Mouse (Mus musculus) MEL (cell line): ENCODE measurements around the gene Nans. TPM values are rescaled to one million over a fixed set of nuclear protein-coding genes. Genes with fewer than 3 reads are reported as not detected.

Experiments
- DNase-seq: peaks from one replicate; pipeline ENCODE4 v3.0.0; 2011; ENCODE audit warnings: low read depth, low spot score
- H3K27ac ChIP-seq: 2 replicates; pipeline ENCODE4 v1.5.1; 2012; ENCODE audit warnings: low read depth, mild to moderate bottlenecking, control low read depth, low read length, moderate library complexity; ENCODE audit not compliant: control insufficient read depth
- H3K27me3 ChIP-seq, 2 experiments: fragments of 150-350 bp in 1 of 2; sonication (generic) in 1 of 2; 2 replicates each; pipeline ENCODE4 v1.6.1; 2012; ENCODE audit warnings: low read length in 2 of 2, mild to moderate bottlenecking in 2 of 2, improper control_type of control experiment in 1 of 2, moderate library complexity in 1 of 2; ENCODE audit not compliant: insufficient read depth in 2 of 2, control insufficient read depth in 1 of 2
- H3K36me3 ChIP-seq, 2 experiments: 2 replicates each; pipeline ENCODE4 v1.6.1; 2012 to 2014; ENCODE audit warnings: low read length in 2 of 2, improper control_type of control experiment in 1 of 2, inconsistent platforms in 1 of 2, mild to moderate bottlenecking in 1 of 2; ENCODE audit not compliant: insufficient read depth in 2 of 2, control insufficient read depth in 1 of 2
- H3K4me1 ChIP-seq, 2 experiments: fragments of 150-350 bp in 1 of 2; sonication (generic) in 1 of 2; 2 replicates each; pipeline ENCODE4 v1.6.1; 2012; ENCODE audit warnings: low read length in 2 of 2, improper control_type of control experiment in 1 of 2, mild to moderate bottlenecking in 1 of 2; ENCODE audit not compliant: insufficient read depth in 2 of 2, control insufficient read depth in 1 of 2
- H3K4me3 ChIP-seq, 2 experiments: fragments of 150-350 bp in 1 of 2; sonication (generic) in 1 of 2; 2 replicates each; pipeline ENCODE4 v1.5.1; 2012; ENCODE audit warnings: low read depth in 2 of 2, low read length in 2 of 2, mild to moderate bottlenecking in 2 of 2, moderate library complexity in 2 of 2, control low read depth in 1 of 2, improper control_type of control experiment in 1 of 2; ENCODE audit not compliant: control insufficient read depth in 1 of 2, insufficient read depth in 1 of 2
- H3K79me2 ChIP-seq: 2 replicates; pipeline ENCODE4 v1.6.1; 2012; ENCODE audit warnings: mild to moderate bottlenecking, low read length, moderate library complexity; ENCODE audit not compliant: control insufficient read depth, poor library complexity, insufficient read depth
- H3K9ac ChIP-seq: 2 replicates; pipeline ENCODE4 v1.6.1; 2012; ENCODE audit warnings: low read depth, mild to moderate bottlenecking, control low read depth, low read length, moderate library complexity; ENCODE audit not compliant: control insufficient read depth, poor library complexity, severe bottlenecking
- H3K9me3 ChIP-seq: fragments of 150-350 bp; sonication (generic); replicated peaks from 2 replicates; pipeline ENCODE4 v1.6.1; 2012; ENCODE audit warnings: mild to moderate bottlenecking, low read length, improper control_type of control experiment, moderate library complexity; ENCODE audit not compliant: insufficient read depth
- CHD1 ChIP-seq: IDR thresholded peaks from 2 replicates; pipeline ENCODE4 v1.6.1; 2012; ENCODE audit warnings: low read depth, mild to moderate bottlenecking, inconsistent platforms, low read length, improper control_type of control experiment
- CHD2 ChIP-seq: IDR thresholded peaks from 2 replicates; pipeline ENCODE4 v1.6.1; 2011; ENCODE audit warnings: low read length, improper control_type of control experiment
- CTCF ChIP-seq, 3 experiments: IDR thresholded peaks in 2 of 3; conservative IDR thresholded peaks in 1 of 3; 2 replicates each; pipeline ENCODE4 v1.5.1; 2011 to 2012; ENCODE audit warnings: low read length in 3 of 3, low read depth in 2 of 3, mild to moderate bottlenecking in 2 of 3, improper control_type of control experiment in 1 of 3, inconsistent platforms in 1 of 3, mixed read lengths in 1 of 3, moderate library complexity in 1 of 3; ENCODE audit not compliant: control insufficient read depth in 1 of 3, insufficient read depth in 1 of 3, poor library complexity in 1 of 3, severe bottlenecking in 1 of 3
- ELF1 ChIP-seq: IDR thresholded peaks from 2 replicates; pipeline ENCODE4 v1.6.1; 2014; ENCODE audit warnings: low read depth, mild to moderate bottlenecking, inconsistent platforms, low read length, improper control_type of control experiment, moderate library complexity
- GABPA ChIP-seq: IDR thresholded peaks from 2 replicates; pipeline ENCODE4 v1.6.1; 2012; ENCODE audit warnings: low read depth, mild to moderate bottlenecking, inconsistent platforms, low read length, improper control_type of control experiment, moderate library complexity
- GATA1 ChIP-seq: IDR thresholded peaks from 2 replicates; pipeline ENCODE4 v1.6.1; 2011; ENCODE audit warnings: low read depth, low read length, improper control_type of control experiment
- JUND ChIP-seq: IDR thresholded peaks from 2 replicates; pipeline ENCODE4 v1.6.1; 2011; ENCODE audit warnings: low read depth, mild to moderate bottlenecking, improper control_type of control experiment, low read length
- KAT2A ChIP-seq: conservative IDR thresholded peaks from 2 replicates; pipeline ENCODE4 v1.6.1; 2012; ENCODE audit warnings: low read depth, low read length, improper control_type of control experiment, inconsistent platforms
- MAFK ChIP-seq: IDR thresholded peaks from 2 replicates; pipeline ENCODE4 v1.6.1; 2011; ENCODE audit warnings: low read depth, mild to moderate bottlenecking, low read length, improper control_type of control experiment, borderline replicate concordance
- MAX ChIP-seq: IDR thresholded peaks from 2 replicates; pipeline ENCODE4 v1.6.1; 2011; ENCODE audit warnings: low read length, improper control_type of control experiment
- MAZ ChIP-seq: IDR thresholded peaks from 2 replicates; pipeline ENCODE4 v1.6.1; 2012; ENCODE audit warnings: low read depth, mild to moderate bottlenecking, inconsistent platforms, low read length, improper control_type of control experiment
- MEF2A ChIP-seq: IDR thresholded peaks from 2 replicates; pipeline ENCODE4 v1.6.1; 2014; ENCODE audit warnings: low read depth, mild to moderate bottlenecking, inconsistent platforms, low read length, improper control_type of control experiment; ENCODE audit not compliant: poor library complexity, insufficient replicate concordance, severe bottlenecking; ENCODE audit errors: extremely low read depth
- MXI1 ChIP-seq: IDR thresholded peaks from 2 replicates; pipeline ENCODE4 v1.6.1; 2011; ENCODE audit warnings: mild to moderate bottlenecking, low read depth, low read length, improper control_type of control experiment
- MYB ChIP-seq: IDR thresholded peaks from 2 replicates; pipeline ENCODE4 v1.6.1; 2011; ENCODE audit warnings: mild to moderate bottlenecking, low read depth, low read length, improper control_type of control experiment
- MYC ChIP-seq: IDR thresholded peaks from 2 replicates; pipeline ENCODE4 v1.6.1; 2011; ENCODE audit warnings: low read depth, mild to moderate bottlenecking, low read length, improper control_type of control experiment, moderate library complexity
- POLR2A ChIP-seq, 2 experiments: IDR thresholded peaks; 2 replicates each; pipeline ENCODE4 v1.6.1; 2011 to 2012; ENCODE audit warnings: low read length in 2 of 2, mild to moderate bottlenecking in 2 of 2, control low read depth in 1 of 2, improper control_type of control experiment in 1 of 2, low read depth in 1 of 2, moderate library complexity in 1 of 2; ENCODE audit not compliant: control insufficient read depth in 1 of 2, insufficient read depth in 1 of 2, poor library complexity in 1 of 2
- POLR2AphosphoS2 ChIP-seq: IDR thresholded peaks from 2 replicates; pipeline ENCODE4 v1.6.1; 2011; ENCODE audit warnings: low read length, improper control_type of control experiment
- RAD21 ChIP-seq: IDR thresholded peaks from 2 replicates; pipeline ENCODE4 v1.6.1; 2011; ENCODE audit warnings: mild to moderate bottlenecking, low read depth, low read length, improper control_type of control experiment
- SIN3A ChIP-seq: IDR thresholded peaks from 2 replicates; pipeline ENCODE4 v1.6.1; 2012; ENCODE audit warnings: low read length, improper control_type of control experiment, inconsistent platforms
- SMC3 ChIP-seq: IDR thresholded peaks from 2 replicates; pipeline ENCODE4 v1.6.1; 2011; ENCODE audit warnings: low read depth, low read length, improper control_type of control experiment
- TBP ChIP-seq: IDR thresholded peaks from 2 replicates; pipeline ENCODE4 v1.8.0; 2011; ENCODE audit warnings: low read depth, low read length, improper control_type of control experiment
- TCF12 ChIP-seq: IDR thresholded peaks from 2 replicates; pipeline ENCODE4 v1.6.1; 2014; ENCODE audit warnings: low read depth, mild to moderate bottlenecking, inconsistent platforms, low read length, improper control_type of control experiment, moderate library complexity
- UBTF ChIP-seq: IDR thresholded peaks from 2 replicates; pipeline ENCODE4 v1.6.1; 2012; ENCODE audit warnings: low read depth, mild to moderate bottlenecking, inconsistent platforms, low read length, improper control_type of control experiment, moderate library complexity, borderline replicate concordance; ENCODE audit not compliant: insufficient read depth
- USF1 ChIP-seq: IDR thresholded peaks from 2 replicates; pipeline ENCODE4 v1.6.1; 2014; ENCODE audit warnings: low read depth, mild to moderate bottlenecking, inconsistent platforms, low read length, improper control_type of control experiment, moderate library complexity
- ZC3H11A ChIP-seq: IDR thresholded peaks from 2 replicates; pipeline ENCODE4 v1.6.1; 2012; ENCODE audit warnings: low read depth, mild to moderate bottlenecking, inconsistent platforms, low read length, improper control_type of control experiment
- polyA plus RNA-seq, 2 experiments: library from polyadenylated mRNA; stranded (reverse) in 1 of 2; unstranded in 1 of 2; fragments of >175 nt in 1 of 2; fragments of >200 nt in 1 of 2; gene quantifications; 2 replicates each; pipeline versions ENCODE4 v1.2.1 to v1.2.4; 2012; ENCODE audit warnings: low replicate concordance in 2 of 2, low read depth in 1 of 2; ENCODE audit not compliant: insufficient read length in 2 of 2, insufficient read depth in 1 of 2, missing spikeins in 1 of 2
- total RNA-seq: library from RNA; depleted of rRNA; stranded (reverse); fragments of 300-350 nt; gene quantifications from 2 replicates; pipeline ENCODE4 v1.2.3, GENCODE M21; 2012

Nans gene
- total and polyA plus RNA-seq, 3 experiments, result 136 to 246 (median 182) TPM

- H3K79me2 ChIP-seq, result no peaks in the 10 kb centered on the region
These were observed 54.5 kb downstream of the Nans start for GRCm38 (mm10) chr4:46543366-46544050.

GRCm38 (mm10) chr4:46544313-46544712 lies 55.3 kb downstream of the Nans start:
- TF ChIP-seq POLR2AphosphoS2 (no peak), MEF2A (no peak), SIN3A (peak; percentile 20; the same call in 1 of the 2 replicates), ZC3H11A (peak; percentile 92), RAD21 (peak; percentile 84), SMC3 (peak; percentile 88), MYC (0 out of 2 replicates have a peak, but pooled peaks have one; percentile 38), CTCF (IDR thresholded peaks at IDR 0.05 in 2 of 3, conservative IDR thresholded peaks at IDR 0.05 in 1 of 3; ENCODE audit: control insufficient read depth in 1 of 3, insufficient read depth in 1 of 3, low read depth in 2 of 3, low read length in 3 of 3, poor library complexity in 1 of 3, severe bottlenecking in 1 of 3) (peak; percentile 75 to 82 (median 82))
- TF ChIP-seq, all 39 proteins: peak for 6
- Histone ChIP-seq H3K36me3 (no peaks in the 10 kb centered on the region), H3K9me3 (no peaks in the 10 kb centered on the region), H3K79me2 (no peaks in the 10 kb centered on the region), H3K9ac (no peak overlapping the region), H3K27me3 (peaks cover 0 to 3% of the 10 kb centered on the region in 2 experiments; a peak in 2 of 4 replicates), H3K4me1 (0 out of 4 replicates have a peak, but pooled peaks cover 0 to 3% of the 10 kb centered on the region in 2 experiments), H3K27ac (no peak overlapping the region), H3K4me3 (no peak overlapping the region)
- peak; percentile 75 for DNase-seq

More at GRCm38 (mm10) chr4:46543366-46544050, 54.5 kb downstream of the Nans start:
- no peak overlapping the region for H3K4me3 ChIP-seq
- DNase-seq, result no peak
- no peaks in the 10 kb centered on the region for H3K4me1 ChIP-seq
- H3K27me3 ChIP-seq, result peaks cover 0 to 3% of the 10 kb centered on the region in 2 experiments; a peak in 2 of 4 replicates
- TF ChIP-seq GATA1, result no peak
- TF ChIP-seq TBP, result no peak
- no peak for TF ChIP-seq TCF12
- TF ChIP-seq MAX, result no peak
- TF ChIP-seq CHD1, result no peak
- TF ChIP-seq USF1, result no peak
- TF ChIP-seq MAFK, result no peak
- no peak for TF ChIP-seq JUND
- TF ChIP-seq MAZ, result no peak
- no peak for TF ChIP-seq KAT2A
- TF ChIP-seq UBTF, result no peak
- no peak for TF ChIP-seq MYB
- no peak for TF ChIP-seq CTCF (IDR thresholded peaks at IDR 0.05 in 2 of 3, conservative IDR thresholded peaks at IDR 0.05 in 1 of 3; ENCODE audit: control insufficient read depth in 1 of 3, insufficient read depth in 1 of 3, low read depth in 2 of 3, low read length in 3 of 3, poor library complexity in 1 of 3, severe bottlenecking in 1 of 3)
- TF ChIP-seq POLR2A (IDR thresholded peaks at IDR 0.05; ENCODE audit: control insufficient read depth in 1 of 2, insufficient read depth in 1 of 2, low read depth in 1 of 2, low read length in 2 of 2, poor library complexity in 1 of 2), result no peak
- TF ChIP-seq GABPA, result no peak
- TF ChIP-seq CHD2, result no peak
- TF ChIP-seq SIN3A, result no peak
- TF ChIP-seq MXI1, result no peak
- TF ChIP-seq ELF1, result no peak
- TF ChIP-seq RAD21, result no peak
- H3K9ac ChIP-seq, result no peak overlapping the region
- H3K36me3 ChIP-seq, result no peaks in the 10 kb centered on the region
- H3K27ac ChIP-seq, result no peak overlapping the region
- no peaks in the 10 kb centered on the region for H3K9me3 ChIP-seq
